Mouse (Mus musculus): Measurements from ENCODE around the gene Plppr2.
A peak's percentile ranks its signal among the peaks of the same experiment; 100 is the strongest.

Plppr2 gene

DNA sequence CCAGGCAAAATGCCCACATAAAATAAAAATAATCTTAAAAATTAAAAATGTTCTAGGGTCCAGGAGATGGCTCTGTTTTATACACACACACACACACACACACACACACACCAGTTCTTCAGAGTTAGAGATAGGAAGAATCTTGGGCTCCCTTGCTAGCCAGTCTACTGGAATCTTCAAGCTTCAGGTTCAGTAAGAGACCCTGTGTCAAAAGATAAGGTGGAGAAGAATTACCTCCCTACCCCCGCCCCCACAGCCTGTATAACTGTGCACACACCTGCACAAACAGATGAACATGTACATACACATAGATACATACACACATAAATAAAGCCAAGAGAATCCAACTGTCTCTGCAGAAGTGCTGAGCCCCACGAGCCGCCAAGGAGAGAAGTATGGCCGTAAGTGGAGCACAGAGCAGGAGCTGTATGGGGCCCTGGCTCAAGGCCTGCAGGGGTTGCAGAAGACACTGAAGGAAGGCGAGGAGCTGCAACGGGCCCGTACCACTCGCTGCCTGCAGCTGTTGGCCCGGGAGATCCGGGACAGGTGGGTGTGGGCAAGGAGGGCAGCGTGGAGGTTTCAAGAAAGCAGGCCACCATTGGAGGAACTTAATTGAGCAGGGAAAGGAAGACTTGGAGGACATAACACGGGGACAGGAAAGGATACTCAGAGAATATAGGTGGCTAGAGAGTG lies 4.2 kb upstream of the Plppr2 start:
- ATAC-seq (ENCODE audit: low TSS enrichment) = no peak

DNA sequence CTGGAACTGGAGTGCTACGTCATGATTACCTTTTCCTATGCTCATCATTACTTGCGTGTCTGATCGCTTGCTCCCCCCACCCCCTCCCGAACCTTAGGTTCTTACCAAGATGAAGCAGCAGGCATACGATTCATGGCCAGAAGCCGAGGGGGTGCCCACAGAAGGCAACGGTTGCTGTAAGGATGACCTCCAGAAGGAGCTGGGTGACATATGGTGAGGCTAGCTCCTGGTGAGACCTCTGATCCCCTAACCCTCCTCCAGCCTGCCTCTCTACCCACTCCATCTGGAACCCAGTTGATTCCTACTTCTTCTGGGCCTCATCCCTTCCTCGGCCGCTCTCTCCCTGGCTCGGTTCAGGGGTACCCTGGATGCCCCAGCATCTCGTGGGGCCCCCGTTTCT lies 2.8 kb upstream of the Plppr2 start:
- ATAC-seq (ENCODE audit: low TSS enrichment) = no peak

DNA sequence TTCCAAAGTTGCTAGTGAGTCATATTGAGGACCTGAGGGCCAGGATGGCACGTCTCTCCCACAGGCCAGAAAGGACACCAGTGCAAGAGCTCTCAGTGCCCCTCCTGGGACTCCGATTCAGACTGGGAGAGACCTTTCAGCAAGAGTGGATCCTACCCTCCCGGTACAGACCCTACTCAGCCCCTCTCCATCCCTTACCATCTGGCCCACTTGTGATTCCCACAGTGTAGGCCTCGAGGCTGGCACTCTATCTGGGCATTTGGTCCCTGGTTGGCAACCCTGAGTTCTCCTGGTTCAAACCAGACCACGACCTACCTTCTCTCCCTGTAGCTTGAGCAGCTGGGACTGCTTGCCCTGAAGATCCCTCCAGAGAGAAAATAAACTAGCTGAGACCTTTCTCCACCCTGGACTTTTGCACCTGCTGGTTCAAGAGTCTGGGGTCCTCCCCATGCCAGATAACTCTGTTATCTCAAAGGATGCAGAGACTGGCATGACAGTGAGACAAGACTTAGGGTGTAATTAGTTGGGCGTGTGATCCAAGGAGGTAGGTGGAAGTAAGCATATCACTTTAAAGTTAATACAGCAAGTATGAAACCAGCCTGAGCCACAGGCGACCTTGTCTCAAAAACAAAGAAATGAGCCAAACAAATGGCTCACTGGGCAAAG lies 1.2 kb upstream of the Plppr2 start:
- ATAC-seq (ENCODE audit: low TSS enrichment) = no peak

DNA sequence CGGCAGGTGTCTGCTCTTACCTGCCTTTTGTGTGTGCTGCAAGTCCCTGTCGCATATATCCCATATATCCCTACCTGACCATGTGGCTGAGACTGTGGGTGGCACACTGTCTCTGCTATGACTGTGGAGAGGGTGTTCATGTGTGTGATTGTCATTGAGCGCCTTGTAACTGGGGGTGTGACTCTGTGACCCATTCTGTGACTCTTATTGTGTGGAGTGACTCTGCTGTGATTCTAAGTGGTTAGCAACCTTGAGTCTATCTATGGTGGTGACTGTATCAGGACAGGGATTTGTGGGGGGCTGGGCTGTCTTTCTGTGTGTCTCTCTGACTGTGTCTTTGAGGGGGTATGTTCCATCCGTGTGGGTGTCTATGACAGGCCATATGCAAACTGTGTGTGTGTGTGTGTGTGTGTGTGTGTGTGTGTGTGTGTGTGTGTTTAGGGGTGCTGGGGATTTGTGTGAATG lies 910 bp downstream of the Plppr2 start:
- 0 out of 2 replicates have a peak, but pooled peaks have one; percentile 17 for ATAC-seq (ENCODE audit: low TSS enrichment)

DNA sequence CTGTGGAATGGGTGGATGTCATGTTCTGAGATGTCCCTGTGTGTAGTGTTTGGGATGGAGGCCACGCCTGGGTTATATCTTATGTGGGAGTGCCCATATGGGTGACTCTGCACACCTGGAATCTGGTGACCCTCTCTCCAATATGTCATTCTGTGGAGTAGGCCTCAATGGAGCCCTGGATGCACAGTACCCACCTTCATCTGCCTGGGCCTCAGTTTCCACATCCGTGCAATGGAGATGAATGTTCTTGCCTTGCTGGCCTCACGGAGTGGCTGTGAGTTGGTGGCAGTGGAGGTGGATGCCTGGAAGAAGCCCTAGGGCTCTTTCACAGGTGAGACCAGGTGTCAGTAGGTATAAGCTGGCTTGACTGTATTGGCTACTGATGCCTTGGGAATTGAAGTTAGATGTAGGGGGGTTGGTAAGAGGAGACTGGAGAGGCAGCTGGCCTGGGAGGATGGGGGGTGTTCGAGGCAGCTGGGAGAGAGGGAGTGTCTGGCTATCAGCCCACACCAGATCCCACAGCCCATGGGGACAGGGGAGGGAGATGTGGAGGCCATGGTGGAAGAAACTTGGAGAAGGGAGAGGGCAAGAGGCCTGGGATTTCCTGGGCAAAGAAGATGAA lies 1.5 kb downstream of the Plppr2 start:
- 0 out of 2 replicates have a peak, but pooled peaks have one; percentile 8 for ATAC-seq (ENCODE audit: low TSS enrichment)

DNA sequence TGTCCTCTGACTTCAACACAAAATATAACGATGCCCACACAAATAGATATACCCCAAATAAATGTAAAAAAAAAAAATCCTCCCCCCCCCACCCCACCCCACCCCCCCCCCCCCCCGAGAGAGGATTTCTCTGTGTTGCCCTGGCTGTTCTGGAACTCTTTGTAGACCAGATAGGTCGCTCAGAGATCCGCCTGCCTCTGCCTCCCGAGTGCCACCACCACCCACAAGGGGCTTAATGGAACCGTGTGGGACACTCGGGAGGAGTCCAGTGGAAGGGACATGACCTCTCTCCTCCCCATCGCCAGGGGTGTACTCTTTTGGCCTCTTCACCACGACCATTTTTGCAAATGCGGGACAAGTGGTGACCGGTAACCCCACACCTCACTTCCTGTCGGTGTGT lies 6.2 kb downstream of the Plppr2 start:
- no peak for ATAC-seq (ENCODE audit: low TSS enrichment)

DNA sequence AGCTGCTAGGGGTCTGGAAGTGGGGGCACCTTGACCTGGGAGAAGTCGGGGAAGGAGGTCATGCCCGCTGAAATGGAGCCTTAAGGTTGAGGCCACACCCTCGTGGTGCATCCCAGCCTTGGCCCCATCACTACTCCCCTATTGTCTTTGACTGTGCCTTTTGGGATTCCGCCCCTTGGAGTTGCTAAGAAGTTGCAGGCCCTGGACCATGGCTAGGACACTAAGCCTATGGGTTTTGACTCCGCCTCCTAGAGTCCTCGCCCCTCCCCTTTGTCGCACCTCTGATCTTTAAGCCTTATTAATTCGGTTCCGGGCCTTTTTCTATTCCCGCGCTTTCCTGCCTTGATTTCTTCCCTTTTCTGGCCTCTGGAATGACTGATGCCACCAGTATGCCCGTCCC lies 6.8 kb downstream of the Plppr2 start:
- no peak for ATAC-seq (ENCODE audit: low TSS enrichment)

DNA sequence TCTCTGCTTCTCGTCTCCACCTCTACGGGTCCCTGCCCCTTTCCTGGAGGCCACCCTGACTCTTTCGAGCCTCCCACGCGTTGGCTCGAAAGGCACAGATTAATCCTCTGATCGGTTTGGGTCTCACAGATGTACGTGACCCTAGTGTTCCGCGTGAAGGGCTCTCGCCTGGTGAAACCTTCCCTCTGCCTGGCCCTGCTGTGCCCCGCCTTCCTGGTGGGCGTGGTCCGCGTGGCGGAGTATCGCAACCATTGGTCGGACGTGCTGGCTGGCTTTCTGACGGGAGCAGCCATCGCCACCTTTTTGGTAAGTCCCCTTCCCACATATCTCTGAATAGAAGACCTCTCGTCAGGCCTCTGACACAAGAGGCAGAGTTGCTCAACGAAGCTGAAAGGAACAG lies 7.4 kb downstream of the Plppr2 start:
- ATAC-seq (ENCODE audit: low TSS enrichment) = no peak

DNA sequence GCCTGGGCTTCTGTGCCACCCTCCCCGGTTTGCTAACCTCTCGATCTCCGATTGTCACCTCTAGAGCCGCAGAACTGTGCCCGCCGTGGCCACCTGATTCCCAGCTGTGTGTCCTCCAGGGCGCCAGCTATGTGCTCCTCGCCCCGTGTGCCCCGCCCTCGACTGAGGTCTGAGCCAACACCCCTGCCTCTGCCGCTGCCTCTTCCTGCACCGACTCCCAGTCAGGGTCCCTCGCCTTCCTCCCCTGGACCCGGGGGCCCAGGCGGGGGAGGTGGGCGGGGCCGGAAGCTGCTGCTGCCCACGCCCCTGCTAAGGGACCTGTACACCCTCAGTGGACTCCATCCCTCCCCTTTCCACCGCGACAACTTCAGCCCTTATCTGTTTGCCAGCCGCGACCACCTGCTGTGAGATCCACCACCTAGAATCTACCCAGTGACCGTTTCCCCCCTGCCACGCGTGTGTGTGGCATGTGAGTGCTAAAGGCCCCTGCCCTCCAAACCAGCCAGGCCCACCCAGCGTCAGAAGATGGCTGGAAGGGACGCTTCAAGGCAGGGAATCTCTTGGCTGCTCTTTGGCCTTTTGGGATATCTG lies 10.8 kb downstream of the Plppr2 start:
- no peak for ATAC-seq (ENCODE audit: low TSS enrichment)

DNA sequence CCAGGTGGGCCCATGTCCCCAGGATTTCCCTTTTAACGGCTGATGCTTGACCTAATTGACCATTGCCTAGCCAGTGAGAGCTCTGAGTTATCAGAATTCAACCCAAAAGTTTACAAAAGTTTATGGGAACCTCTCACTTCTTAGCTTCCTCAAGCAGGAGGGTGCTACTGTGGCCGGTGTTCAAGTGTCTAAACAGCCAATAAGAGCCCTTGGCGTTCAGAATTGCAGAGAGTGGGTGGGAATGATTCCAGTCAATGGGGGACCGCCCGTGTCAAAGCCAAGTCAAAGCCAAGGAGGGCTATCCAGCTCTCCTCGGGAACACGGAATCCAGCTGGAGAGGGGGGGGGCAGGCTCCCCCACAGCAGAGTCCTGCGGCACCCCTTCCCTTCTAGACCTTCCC lies 11.3 kb downstream of the Plppr2 start:
- ATAC-seq (ENCODE audit: low TSS enrichment) = peak; percentile 14; the same call in 1 of the 2 replicates

DNA sequence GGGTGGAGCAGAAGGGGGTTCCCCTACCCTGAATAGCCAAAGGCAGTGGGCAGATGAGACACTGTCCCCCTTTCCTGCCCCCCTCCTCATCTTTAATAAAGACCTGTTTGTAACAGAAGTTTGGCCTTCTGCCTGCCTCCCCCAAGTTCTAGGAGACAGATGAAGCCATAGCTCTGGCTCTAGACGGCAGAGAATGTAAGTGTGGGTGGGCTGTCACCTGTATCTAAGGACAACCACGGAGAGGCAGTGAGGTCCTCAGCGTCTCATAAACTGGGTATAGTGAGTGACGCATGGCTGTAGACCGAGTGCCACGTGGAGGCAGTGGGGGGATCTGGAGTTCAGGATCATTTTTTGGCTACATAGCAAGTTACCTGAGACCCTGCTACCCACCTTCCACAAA lies 12.0 kb downstream of the Plppr2 start:
- ATAC-seq (ENCODE audit: low TSS enrichment) = peak; percentile 50

DNA sequence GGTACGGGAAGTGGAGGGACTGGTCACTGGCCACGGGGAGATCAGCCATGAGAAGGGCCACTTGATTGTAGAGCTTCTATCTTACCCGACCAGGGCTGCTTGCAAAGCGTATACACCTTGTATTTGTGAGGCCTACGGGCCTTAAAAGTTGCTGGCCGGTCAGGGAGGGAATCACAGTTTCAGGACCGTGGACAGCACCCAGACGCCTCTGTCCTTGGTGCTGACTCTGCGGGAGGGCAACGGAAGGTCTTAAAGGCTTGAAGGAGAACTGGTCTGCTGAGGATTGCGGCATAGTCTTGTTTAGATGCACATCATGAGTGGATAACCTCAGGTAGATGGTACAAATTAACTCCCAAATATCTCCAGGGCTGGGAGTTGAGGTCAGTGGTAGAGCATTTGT lies 13.5 kb downstream of the Plppr2 start:
- no peak for ATAC-seq (ENCODE audit: low TSS enrichment)

DNA sequence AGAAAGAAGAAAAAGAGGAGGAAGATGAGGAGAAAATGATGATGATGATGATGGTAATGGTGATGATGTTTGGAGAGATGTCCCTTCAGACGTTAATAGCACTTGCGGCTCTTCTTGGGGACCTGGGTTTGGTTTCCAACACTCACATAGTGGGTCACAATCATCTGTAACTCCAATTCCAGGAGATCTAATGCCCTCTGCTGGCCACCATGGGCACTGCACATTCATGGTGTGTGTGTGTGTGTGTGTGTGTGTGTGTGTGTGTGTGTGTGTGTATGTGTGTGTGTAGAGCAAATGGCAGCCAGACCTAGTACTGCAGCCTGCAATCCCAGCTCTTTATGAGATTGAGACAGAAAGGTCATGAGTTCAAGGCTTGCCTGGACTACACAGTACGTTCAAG lies 15.1 kb downstream of the Plppr2 start:
- no peak for ATAC-seq (ENCODE audit: low TSS enrichment)

DNA sequence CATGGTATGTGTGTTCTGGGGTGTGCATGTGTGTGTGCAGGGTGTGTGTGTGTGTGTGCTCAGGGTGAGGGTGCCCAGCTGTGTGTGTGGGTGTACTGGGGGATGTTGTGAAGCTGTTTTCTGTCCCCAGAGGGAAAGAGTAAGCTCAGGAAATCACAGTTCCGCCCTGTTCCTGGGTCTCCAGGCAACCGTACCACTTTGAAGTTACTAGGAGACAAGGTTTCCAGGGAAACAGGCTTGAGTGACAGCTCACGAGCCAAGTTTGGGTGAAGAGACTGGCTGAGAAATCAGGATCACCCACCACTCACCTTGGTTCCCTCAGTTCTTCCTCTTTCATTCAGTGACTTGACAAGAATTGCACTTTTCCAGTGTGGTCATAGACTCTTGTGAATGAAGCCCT lies 16.8 kb downstream of the Plppr2 start:
- peak; percentile 28 for ATAC-seq (ENCODE audit: low TSS enrichment)

DNA sequence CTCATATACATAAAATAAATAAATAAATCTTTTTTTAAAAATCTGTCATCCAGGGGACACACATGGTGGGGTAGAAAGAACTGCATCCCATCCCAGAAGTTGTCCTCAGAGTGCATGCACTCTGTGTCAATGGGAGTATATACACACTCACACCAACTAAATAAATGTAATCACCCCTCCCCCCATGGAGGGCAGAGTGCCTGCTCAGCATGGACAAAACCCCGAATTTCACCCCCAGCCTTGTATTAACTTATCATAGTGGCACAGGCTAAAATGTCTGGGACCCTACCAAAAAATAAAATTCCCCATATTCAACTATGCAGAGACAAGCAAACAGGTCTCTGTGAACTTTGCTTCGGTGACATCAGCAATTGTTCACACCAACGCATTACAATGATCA lies 17.8 kb downstream of the Plppr2 start:
- ATAC-seq (ENCODE audit: low TSS enrichment) = no peak

DNA sequence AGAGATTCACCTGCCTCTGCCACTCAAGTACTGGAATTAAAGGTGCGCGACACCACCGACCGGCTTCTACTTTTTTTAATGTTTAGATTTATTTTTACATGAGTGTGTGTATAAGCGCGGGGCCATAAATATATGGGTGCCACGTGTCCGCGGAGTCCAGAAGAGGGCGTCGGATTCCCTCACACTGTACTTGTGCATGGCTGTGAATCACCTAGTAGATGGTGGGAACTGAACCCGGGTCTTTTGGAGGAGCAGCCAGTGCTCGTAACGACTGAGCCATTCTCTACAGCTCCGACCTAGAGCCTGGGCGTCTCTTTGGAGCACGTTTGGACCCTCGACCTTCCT lies 18.4 kb downstream of the Plppr2 start:
- peak; percentile 22 for ATAC-seq (ENCODE audit: low TSS enrichment)

DNA sequence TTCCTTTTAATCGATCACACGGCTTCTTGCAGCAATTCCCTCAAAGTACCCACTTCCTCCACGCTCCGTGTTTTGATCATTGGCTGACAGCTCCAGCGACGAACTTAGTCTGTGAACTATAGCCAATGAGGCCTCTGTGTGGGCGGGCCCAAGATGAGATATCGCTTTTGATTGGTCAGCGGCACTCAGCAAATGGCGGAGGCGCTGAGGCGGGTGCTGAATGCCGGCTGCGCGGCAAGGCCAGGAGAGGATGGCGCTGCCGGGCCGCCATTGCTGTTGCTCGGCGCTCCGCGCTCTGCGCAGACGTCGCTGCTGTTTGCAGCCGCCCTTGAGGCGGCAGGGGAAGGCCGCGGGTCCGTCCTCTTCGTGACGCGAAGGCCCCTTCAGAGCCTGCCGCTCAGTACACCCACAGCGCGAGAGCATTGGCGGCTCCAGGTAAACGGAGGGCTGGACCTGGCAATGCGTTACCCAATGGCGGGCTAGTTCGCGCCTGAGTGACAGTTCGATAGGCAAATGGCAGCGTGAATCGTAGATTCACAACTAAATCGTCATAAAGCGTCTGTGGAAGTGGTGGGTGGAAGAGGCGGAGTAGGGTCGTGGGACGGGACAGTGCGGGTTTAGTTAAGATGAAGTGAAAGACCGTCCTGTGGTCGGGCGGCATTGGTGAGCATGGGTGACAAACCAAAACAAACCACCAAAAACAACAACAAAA lies 18.9 kb downstream of the Plppr2 start, which contains the start of gene Swsap1:
Gene Swsap1, plus strand, starts transcription at position 186 of the 712 bp plus-strand sequence.
- peak; percentile 90 for ATAC-seq (ENCODE audit: low TSS enrichment)

DNA sequence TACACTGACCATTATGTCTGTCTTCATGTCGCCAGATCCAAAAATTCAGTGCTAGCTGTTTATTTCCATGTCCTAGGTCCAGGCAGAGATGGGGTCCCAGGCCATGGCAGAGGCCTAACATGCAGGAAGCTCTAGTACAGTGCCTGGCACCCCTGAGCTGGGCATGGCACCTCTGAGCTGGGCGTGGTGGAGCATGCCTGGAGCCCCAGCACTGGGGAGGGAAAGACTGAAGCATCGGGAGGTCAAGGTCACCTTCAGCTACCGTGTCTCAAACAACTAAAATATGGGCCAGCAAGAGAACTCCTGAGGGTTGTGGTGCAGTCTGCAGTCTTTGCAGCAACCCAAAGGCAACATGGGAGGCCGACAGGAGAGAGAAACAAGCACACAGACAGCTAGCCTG lies 21.5 kb downstream of the Plppr2 start:
- no peak for ATAC-seq (ENCODE audit: low TSS enrichment)

DNA sequence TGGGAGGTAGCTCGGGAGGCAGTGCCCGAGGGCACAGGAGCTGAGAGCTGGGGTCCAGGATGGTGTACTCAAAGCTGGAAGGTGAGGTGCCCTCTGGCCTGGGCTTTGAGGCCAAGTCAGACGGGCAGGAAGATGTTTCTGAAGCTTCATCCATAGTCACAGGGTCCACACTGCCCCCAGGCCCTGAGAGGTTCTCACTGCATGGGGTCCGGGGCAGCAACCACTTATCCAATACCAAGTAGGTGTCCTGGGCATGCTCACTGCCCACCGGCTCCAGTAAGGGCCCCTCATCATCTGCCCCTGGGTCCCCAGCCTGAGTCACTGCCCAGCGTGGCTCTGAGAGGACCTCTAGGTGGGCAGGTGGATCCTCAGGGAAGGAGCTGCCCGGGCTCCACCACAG lies 22.4 kb downstream of the Plppr2 start:
- ATAC-seq (ENCODE audit: low TSS enrichment) = no peak

DNA sequence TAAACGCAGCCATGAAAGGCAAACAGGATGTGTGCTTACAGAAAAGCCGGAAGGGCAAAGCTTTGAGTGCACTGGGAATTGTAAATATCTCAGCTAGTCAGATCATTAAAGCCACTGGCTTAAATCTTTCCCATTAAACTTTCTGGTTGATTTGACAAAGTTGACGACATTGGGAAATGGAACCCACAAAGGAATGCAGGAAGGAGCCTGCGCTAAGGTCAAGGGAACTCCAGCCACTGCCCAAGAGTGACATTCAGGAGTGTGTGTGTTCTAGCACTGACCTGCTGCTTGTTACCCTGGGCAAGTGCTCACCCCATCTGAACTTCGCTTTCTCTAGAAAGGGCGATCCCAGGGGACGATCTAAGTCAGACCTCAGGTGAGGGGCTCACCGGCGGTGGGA lies 23.3 kb downstream of the Plppr2 start:
- no peak for ATAC-seq (ENCODE audit: low TSS enrichment)

DNA sequence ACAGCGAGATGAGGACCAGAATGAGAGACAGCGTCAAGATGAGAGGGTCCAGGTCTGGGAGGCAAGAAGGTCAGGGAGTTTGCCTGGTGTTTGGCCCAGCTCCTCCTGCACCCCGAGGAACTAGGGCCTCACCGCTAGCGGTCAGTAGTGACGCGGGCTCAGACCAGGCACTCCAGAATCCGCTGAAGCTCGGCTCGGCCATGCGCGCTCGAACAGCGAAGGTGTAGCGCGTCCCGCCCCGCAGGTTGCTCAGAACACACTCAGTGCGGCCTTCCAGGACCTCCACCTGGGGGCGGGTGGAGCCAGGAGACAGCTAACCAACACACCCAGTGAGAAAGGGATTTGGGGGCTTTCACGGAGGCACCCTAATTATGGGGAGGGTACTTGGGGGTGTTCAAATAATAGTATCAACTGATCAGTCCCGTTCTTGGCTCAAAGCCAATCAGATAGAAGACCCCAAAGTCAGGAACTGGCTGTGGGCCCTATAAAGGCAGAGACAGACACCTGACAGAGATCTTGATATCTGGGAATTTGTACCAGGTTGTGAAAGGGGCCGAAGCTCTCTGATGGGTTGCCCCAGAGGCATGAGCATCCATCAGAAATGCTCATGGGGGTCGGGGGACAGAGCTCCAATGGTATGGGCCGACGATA lies 23.9 kb downstream of the Plppr2 start:
- ATAC-seq (ENCODE audit: low TSS enrichment) = no peak
